Mouse (Mus musculus): ENCODE results near the gene Ibtk. TPM values are rescaled to one million over a fixed set of nuclear protein-coding genes. Genes with fewer than 3 reads are reported as not detected.

Ibtk gene
- polyA plus RNA-seq, 1 experiment: 47.9 TPM

DNA sequence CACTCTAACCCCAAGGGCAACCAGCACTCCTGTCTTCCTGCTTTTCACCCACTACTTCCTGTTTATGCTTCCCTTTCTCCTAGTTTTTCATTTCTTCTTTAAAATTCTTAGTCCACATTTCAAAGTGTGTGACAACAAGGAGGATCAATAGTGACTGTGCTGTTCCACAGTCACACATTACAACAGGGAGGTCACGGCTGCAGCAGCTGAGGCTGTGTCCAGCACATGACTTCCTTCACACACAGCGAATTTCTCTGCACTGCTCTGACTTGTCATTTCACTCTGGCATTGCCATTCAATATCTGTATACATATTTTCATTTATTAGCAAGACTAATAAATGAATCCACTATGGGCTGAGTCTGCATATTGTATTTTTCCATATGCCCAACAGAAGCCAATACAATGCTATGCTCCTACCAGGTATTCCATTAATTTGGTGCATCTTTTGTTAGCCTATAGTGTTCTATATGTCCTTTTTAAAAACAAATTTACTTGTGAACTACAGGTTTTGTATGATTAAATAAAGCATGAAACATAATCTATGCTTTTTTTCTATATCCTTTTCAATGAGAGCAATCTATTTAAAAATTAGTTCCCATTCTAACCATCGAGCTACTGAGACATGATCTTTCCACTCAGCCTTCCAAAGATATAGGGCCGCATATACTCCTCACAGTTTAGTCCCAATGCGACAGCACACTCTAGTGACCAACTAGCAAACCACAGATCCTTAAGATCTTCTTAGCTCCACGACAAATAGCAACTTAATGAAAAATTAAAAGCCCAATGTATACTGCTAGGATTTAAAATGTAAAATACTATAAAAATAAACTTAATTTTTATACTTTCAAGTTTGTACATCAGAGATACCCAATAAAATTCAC lies 55.7 kb downstream of the Ibtk start:
- Histone ChIP-seq H3K9ac (ENCODE audit: low read depth, poor library complexity, severe bottlenecking) (no peak overlapping the region), H3K27ac (ENCODE audit: insufficient read depth, low read length) (no peak overlapping the region), H3K4me1 (ENCODE audit: control insufficient read depth, insufficient read depth, low read length) (no peaks in the 10 kb centered on the region), H3K36me3 (ENCODE audit: control insufficient read depth, insufficient read depth, low read length, poor library complexity, severe bottlenecking) (peaks cover 25% of the 10 kb centered on the region), H3K4me3 (ENCODE audit: low read depth, low read length) (no peak overlapping the region), H3K27me3 (ENCODE audit: control insufficient read depth, insufficient read depth, low read length, poor library complexity, severe bottlenecking) (no peaks in the 10 kb centered on the region), H3K9me3 (replicated peaks; ENCODE audit: control insufficient read depth, insufficient read depth, low read length, poor library complexity, severe bottlenecking) (no peaks in the 10 kb centered on the region)
- no peak for TF ChIP-seq POLR2A (IDR thresholded peaks at IDR 0.05; ENCODE audit: insufficient read depth, low read length)
- TF ChIP-seq CTCF (IDR thresholded peaks at IDR 0.05; ENCODE audit: low read depth, low read length): no peak
- no peak for TF ChIP-seq EP300 (IDR thresholded peaks at IDR 0.05; ENCODE audit: insufficient read depth, low read depth, low read length)

DNA sequence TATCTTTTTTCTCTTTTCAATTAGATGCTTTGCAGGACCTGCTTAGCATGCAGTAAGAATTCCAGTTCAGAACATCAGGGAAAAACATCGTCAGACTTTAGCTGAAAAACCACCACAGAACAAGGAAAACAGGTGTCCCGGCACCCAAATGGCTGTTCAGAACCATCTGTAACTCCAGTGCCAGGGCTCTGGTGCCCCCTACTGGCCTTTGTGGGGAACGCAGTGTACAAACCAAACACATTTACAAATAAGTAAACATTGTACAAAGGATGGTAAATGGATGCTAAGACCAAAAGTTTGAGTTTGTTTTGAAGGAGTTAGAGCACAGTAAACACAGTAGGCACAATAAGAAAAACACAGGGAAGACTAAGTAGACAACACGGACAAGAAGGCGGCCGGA lies 64.1 kb downstream of the Ibtk start:
- Histone ChIP-seq H3K9me3 (replicated peaks; ENCODE audit: control insufficient read depth, insufficient read depth, low read length, poor library complexity, severe bottlenecking) (no peaks in the 10 kb centered on the region), H3K9ac (ENCODE audit: low read depth, poor library complexity, severe bottlenecking) (no peak overlapping the region), H3K4me3 (ENCODE audit: low read depth, low read length) (no peak overlapping the region), H3K27ac (ENCODE audit: insufficient read depth, low read length) (no peak overlapping the region), H3K4me1 (ENCODE audit: control insufficient read depth, insufficient read depth, low read length) (no peaks in the 10 kb centered on the region), H3K27me3 (ENCODE audit: control insufficient read depth, insufficient read depth, low read length, poor library complexity, severe bottlenecking) (no peaks in the 10 kb centered on the region), H3K36me3 (ENCODE audit: control insufficient read depth, insufficient read depth, low read length, poor library complexity, severe bottlenecking) (peaks cover 12% of the 10 kb centered on the region)
- peak; percentile 87 for TF ChIP-seq CTCF (IDR thresholded peaks at IDR 0.05; ENCODE audit: low read depth, low read length)
- TF ChIP-seq EP300 (IDR thresholded peaks at IDR 0.05; ENCODE audit: insufficient read depth, low read depth, low read length): no peak

DNA sequence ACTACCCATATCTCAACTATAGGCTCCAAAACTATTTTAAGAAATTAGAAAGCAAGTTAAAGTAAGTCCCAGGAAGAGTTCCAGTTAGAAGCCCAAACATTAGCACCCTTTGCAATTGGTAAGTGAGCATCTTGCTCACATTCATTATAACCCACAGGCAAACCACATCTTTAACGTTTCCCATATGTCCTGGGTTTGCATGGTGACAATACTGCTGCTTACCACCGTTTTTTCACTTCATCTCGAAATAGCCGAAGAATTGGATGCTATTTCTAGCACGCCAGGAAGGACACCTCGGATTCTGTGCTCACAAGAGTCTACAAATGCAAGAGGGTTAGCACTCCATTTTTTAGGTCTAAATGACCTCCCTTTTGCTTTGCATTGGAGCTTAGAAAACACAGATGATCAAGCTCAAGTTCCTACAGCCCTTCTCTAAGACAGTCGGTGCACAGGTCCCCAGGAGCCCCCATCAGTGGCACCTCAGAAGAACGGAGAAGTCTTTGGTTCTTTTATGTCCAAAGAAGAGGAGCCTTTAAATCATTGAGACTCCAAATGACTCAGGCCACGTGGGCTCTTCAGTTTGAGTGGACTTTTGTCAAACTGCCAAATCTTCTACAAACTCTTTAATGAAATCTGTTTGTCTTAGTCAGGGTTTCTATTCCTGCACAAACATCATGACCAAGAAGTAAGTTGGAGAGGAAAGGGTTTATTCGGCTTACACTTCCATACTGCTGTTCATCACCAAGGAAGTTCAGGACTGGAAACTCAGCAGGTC lies 73.8 kb downstream of the Ibtk start:
- TF ChIP-seq CTCF (IDR thresholded peaks at IDR 0.05; ENCODE audit: low read depth, low read length) (no peak), POLR2A (IDR thresholded peaks at IDR 0.05; ENCODE audit: insufficient read depth, low read length) (no peak), EP300 (IDR thresholded peaks at IDR 0.05; ENCODE audit: insufficient read depth, low read depth, low read length) (no peak)
- no peak overlapping the region for H3K9ac ChIP-seq (ENCODE audit: low read depth, poor library complexity, severe bottlenecking)

DNA sequence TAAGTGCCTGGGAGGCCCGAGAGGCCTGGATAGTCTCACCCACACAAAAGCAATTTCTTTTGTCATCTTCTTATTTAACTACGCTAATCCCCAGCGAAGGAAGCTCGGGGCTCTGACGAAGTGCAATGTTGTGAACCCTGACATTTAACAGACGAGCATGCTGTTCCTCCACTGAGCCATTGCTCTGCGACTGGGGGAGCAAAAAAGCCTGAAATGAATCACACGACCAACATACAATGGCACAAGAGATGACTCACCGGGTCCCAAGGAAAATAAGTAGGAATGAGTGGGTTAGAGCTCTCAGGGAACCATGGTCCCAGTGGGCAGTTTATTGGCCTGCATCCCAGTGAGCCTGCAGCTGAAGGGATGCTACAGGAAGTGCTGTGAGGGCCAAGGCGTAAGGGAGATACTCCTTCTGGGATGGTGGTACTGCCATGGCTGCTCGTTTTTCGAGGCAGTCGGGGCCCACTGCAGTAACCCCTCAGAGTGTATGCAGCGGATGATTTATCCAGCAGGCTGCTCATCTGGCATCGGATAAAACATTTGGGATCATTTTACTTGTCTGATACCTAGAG lies 75.1 kb downstream of the Ibtk start:
- Histone ChIP-seq H3K36me3 (ENCODE audit: control insufficient read depth, insufficient read depth, low read length, poor library complexity, severe bottlenecking) (no peaks in the 10 kb centered on the region), H3K27ac (ENCODE audit: insufficient read depth, low read length) (no peak overlapping the region), H3K27me3 (ENCODE audit: control insufficient read depth, insufficient read depth, low read length, poor library complexity, severe bottlenecking) (no peaks in the 10 kb centered on the region), H3K4me3 (ENCODE audit: low read depth, low read length) (no peak overlapping the region), H3K4me1 (ENCODE audit: control insufficient read depth, insufficient read depth, low read length) (no peaks in the 10 kb centered on the region), H3K9ac (ENCODE audit: low read depth, poor library complexity, severe bottlenecking) (no peak overlapping the region), H3K9me3 (replicated peaks; ENCODE audit: control insufficient read depth, insufficient read depth, low read length, poor library complexity, severe bottlenecking) (no peaks in the 10 kb centered on the region)
- TF ChIP-seq POLR2A (IDR thresholded peaks at IDR 0.05; ENCODE audit: insufficient read depth, low read length) (no peak), EP300 (IDR thresholded peaks at IDR 0.05; ENCODE audit: insufficient read depth, low read depth, low read length) (no peak), CTCF (IDR thresholded peaks at IDR 0.05; ENCODE audit: low read depth, low read length) (no peak)

More for the DNA sequence above, 73.8 kb downstream of the Ibtk start:
- H3K4me3 ChIP-seq (ENCODE audit: low read depth, low read length): no peak overlapping the region
- no peaks in the 10 kb centered on the region for H3K4me1 ChIP-seq (ENCODE audit: control insufficient read depth, insufficient read depth, low read length)
- no peaks in the 10 kb centered on the region for H3K9me3 ChIP-seq (replicated peaks; ENCODE audit: control insufficient read depth, insufficient read depth, low read length, poor library complexity, severe bottlenecking)
- H3K27ac ChIP-seq (ENCODE audit: insufficient read depth, low read length): no peak overlapping the region
- H3K36me3 ChIP-seq (ENCODE audit: control insufficient read depth, insufficient read depth, low read length, poor library complexity, severe bottlenecking): no peaks in the 10 kb centered on the region
- no peaks in the 10 kb centered on the region for H3K27me3 ChIP-seq (ENCODE audit: control insufficient read depth, insufficient read depth, low read length, poor library complexity, severe bottlenecking)

DNA sequence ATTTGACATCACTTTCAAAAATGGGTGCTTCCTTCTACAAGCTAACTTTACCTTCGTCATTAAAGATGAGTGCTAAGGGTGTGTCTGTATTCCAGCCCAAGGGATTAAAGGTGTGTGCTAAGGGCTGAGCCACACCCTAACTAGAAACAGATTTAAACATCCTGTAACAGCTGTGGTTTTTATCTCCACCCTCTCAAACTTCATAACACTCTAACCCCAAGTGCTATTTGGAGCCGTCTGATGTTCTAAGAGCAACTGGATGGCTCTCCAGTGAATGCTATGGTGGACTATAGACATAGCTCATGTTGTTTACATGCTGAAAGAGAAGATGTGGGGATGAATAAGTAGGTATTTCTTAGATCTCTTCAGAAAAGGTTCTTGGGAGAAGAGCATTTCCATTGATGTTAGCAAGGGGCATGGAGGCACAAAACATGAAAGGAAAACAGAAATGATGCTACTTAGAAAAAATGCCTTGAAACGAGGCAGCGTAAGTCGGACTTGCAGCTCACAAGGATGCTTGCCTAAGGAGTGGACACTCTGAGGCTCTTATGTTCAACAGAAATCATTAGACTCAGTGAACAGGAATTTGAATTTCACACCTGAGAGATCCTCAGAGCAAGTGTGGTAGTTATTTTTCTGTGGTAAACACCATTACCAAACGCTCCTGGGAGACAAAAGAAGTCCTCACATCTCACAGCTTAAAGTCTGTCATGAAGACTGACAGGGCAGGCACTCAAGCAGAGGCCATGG lies 77.4 kb downstream of the Ibtk start:
- H3K9ac ChIP-seq (ENCODE audit: low read depth, poor library complexity, severe bottlenecking): no peak overlapping the region
- no peaks in the 10 kb centered on the region for H3K36me3 ChIP-seq (ENCODE audit: control insufficient read depth, insufficient read depth, low read length, poor library complexity, severe bottlenecking)
- no peaks in the 10 kb centered on the region for H3K27me3 ChIP-seq (ENCODE audit: control insufficient read depth, insufficient read depth, low read length, poor library complexity, severe bottlenecking)
- no peak for TF ChIP-seq CTCF (IDR thresholded peaks at IDR 0.05; ENCODE audit: low read depth, low read length)
- no peak for TF ChIP-seq POLR2A (IDR thresholded peaks at IDR 0.05; ENCODE audit: insufficient read depth, low read length)
- no peak for TF ChIP-seq EP300 (IDR thresholded peaks at IDR 0.05; ENCODE audit: insufficient read depth, low read depth, low read length)
- no peak overlapping the region for H3K4me3 ChIP-seq (ENCODE audit: low read depth, low read length)
- no peaks in the 10 kb centered on the region for H3K9me3 ChIP-seq (replicated peaks; ENCODE audit: control insufficient read depth, insufficient read depth, low read length, poor library complexity, severe bottlenecking)
- no peaks in the 10 kb centered on the region for H3K4me1 ChIP-seq (ENCODE audit: control insufficient read depth, insufficient read depth, low read length)
- H3K27ac ChIP-seq (ENCODE audit: insufficient read depth, low read length): no peak overlapping the region
